9 mouse cellular contexts compared by ENCODE assay signal in genomic region chr11:72926226-72926890, GRCm38 (mm10). TPM values are rescaled to one million over a fixed set of nuclear protein-coding genes. Genes with fewer than 3 reads are reported as not detected.
DNase-seq lines count a peak whose midpoint lies in the region; ATAC-seq and TF ChIP-seq lines count a peak whose summit lies in the region.
"Had no signal": no experiment of that assay in that cellular context is flagged by ENCODE, and none has a peak within 500 bp of the region (broad histone marks: within the 10 kb centered on the region; RNA-seq: fewer than 3 reads in every experiment).

No protein-coding gene starts in this region.

- no peak overlapping the region for H3K9ac ChIP-seq in intestine, postnatal 0 days (ENCODE audit: low read depth, low read length)
- H3K9ac ChIP-seq: stomach, embryonic 15.5 days had no signal

- WGBS in intestine, postnatal 0 days: 54% methylated on average over 13 of the region's 13 CpGs
- 48% methylated on average over 13 of the region's 13 CpGs for WGBS in lung, adult 2 months

- no peaks in the 10 kb centered on the region for H3K9me3 ChIP-seq in intestine, postnatal 0 days (ENCODE audit: control insufficient read depth)
- H3K9me3 ChIP-seq: stomach, embryonic 15.5 days had no signal

- TF ChIP-seq POLR2A in lung, adult 2 months (IDR thresholded peaks at IDR 0.05; ENCODE audit: borderline replicate concordance, extremely low read depth, low read depth, low read length): no peak

- H3K27me3 ChIP-seq in intestine, postnatal 0 days (replicated peaks; ENCODE audit: control insufficient read depth, insufficient read depth, low read length): no peaks in the 10 kb centered on the region
- H3K27me3 ChIP-seq: stomach, embryonic 15.5 days had no signal

- peak; percentile 99 for TF ChIP-seq CTCF in intestine, postnatal 0 days (IDR thresholded peaks at IDR 0.05; ENCODE audit: low read depth)
- TF ChIP-seq CTCF in lung, adult 2 months (IDR thresholded peaks at IDR 0.05; ENCODE audit: insufficient read depth, low read length): peak; percentile 90

- no peak overlapping the region for H3K4me3 ChIP-seq in intestine, postnatal 0 days (ENCODE audit: low read depth, low read length)
- no peak overlapping the region for H3K4me3 ChIP-seq in lung, adult 2 months (replicated peaks; ENCODE audit: extremely low read depth, low read depth, low read length)
- H3K4me3 ChIP-seq: stomach, embryonic 15.5 days had no signal

- H3K4me2 ChIP-seq in intestine, postnatal 0 days (replicated peaks; ENCODE audit: low read depth): no peak overlapping the region
- H3K4me2 ChIP-seq: stomach, embryonic 15.5 days had no signal

- peaks cover 31% of the 10 kb centered on the region for H3K36me3 ChIP-seq in intestine, postnatal 0 days (ENCODE audit: control insufficient read depth, insufficient read depth)

- no peak overlapping the region for H3K27ac ChIP-seq in intestine, postnatal 0 days (ENCODE audit: low read depth, low read length)
- H3K27ac ChIP-seq: stomach, embryonic 15.5 days had no signal

- ATAC-seq in intestine, postnatal 0 days: 0 out of 2 replicates have a peak, but pooled peaks have one; percentile 22
- 0 out of 2 replicates have a peak, but pooled peaks have one; percentile 50 for ATAC-seq in neutrophil, adult 5-6 weeks (ENCODE audit: extremely low read depth, insufficient number of reproducible peaks, low FRiP score, poor library complexity, severe bottlenecking)

- peak; percentile 22 to 53 for DNase-seq in urinary bladder, adult 18-20 months (ENCODE audit: low spot score in 2 of 2)
- no peak for DNase-seq in urinary bladder, postnatal 10 days (ENCODE audit: low spot score)
- DNase-seq in c-Kit-positive CD71-positive TER-119-negative erythroid progenitor cells, embryonic 14.5 days (ENCODE audit: low read depth): peak; percentile 21
- peak; percentile 61 for DNase-seq in forelimb bud, embryonic 11.5 days (ENCODE audit: low read depth, low spot score)
- peak; percentile 68 for DNase-seq in lung, adult 2 months
- peak; percentile 51 to 71 for DNase-seq in urinary bladder, postnatal 4 days (ENCODE audit: low spot score in 2 of 2)

- H3K4me1 ChIP-seq in intestine, postnatal 0 days (replicated peaks; ENCODE audit: control insufficient read depth, insufficient read depth, low read length): no peaks in the 10 kb centered on the region
- no peaks in the 10 kb centered on the region for H3K4me1 ChIP-seq in lung, adult 2 months (ENCODE audit: control insufficient read depth, insufficient read depth, low read length)

RNA-seq across cellular contexts. Expression of gene Atp2a3, which starts 34.6 kb away (rescaled TPM):
- 16.2 and 16.7 TPM in 2 replicates for polyA plus RNA-seq in intestine, postnatal 0 days (2015; fragmentation: Nextera tagmentation; extraction: Ambion mirVana)
- polyA plus RNA-seq in lung, adult 2 months (2012; rRNA removed): 253 and 256 TPM in 2 replicates
- total RNA-seq in neutrophil, adult 5-6 weeks (2017): 240 and 251 TPM in 2 replicates

Comparison
In these comparisons a context has a peak if more than half of its experiments do, and no peak if none do; other contexts are left out.
1. RNA of gene Atp2a3, which starts 34.6 kb away (polyA plus RNA-seq): 253 to 256 TPM in lung, adult 2 months; 16.2 to 16.7 TPM in intestine, postnatal 0 days; every median in the first group is over 10 times any median in the second.